Mouse (Mus musculus) forebrain, embryonic 10.5 days (tissue): ENCODE data around the gene Bcl9. TPM values are rescaled to one million over a fixed set of nuclear protein-coding genes. Genes with fewer than 3 reads are reported as not detected.
A peak's percentile ranks its signal among the peaks of the same experiment; 100 is the strongest.

Experiments
- DNase-seq: peaks from one replicate; pipeline ENCODE4 v3.0.0-alpha.2; 2017; ENCODE audit warnings: low spot score; ENCODE audit errors: extremely low spot score
- H3K27ac ChIP-seq: fragments of 300-500 bp; sonication (generic); 2 replicates; pipeline ENCODE4 v1.5.1; 2016; ENCODE audit warnings: mild to moderate bottlenecking
- H3K27me3 ChIP-seq: fragments of 300-500 bp; sonication (generic); 2 replicates; pipeline ENCODE4 v1.6.1; 2016; ENCODE audit warnings: mild to moderate bottlenecking; ENCODE audit not compliant: poor library complexity, severe bottlenecking
- H3K36me3 ChIP-seq: fragments of 300-500 bp; sonication (generic); replicated peaks from 2 replicates; pipeline ENCODE4 v1.6.1; 2016; ENCODE audit warnings: mild to moderate bottlenecking, moderate library complexity
- H3K4me1 ChIP-seq: fragments of 300-500 bp; sonication (generic); 2 replicates; pipeline ENCODE4 v1.6.1; 2016
- H3K4me3 ChIP-seq: fragments of 300-500 bp; sonication (generic); 2 replicates; pipeline ENCODE4 v1.5.1; 2016; ENCODE audit warnings: mild to moderate bottlenecking, moderate library complexity
- H3K9me3 ChIP-seq: fragments of 300-500 bp; sonication (generic); 2 replicates; pipeline ENCODE4 v1.6.1; 2016; ENCODE audit warnings: mild to moderate bottlenecking, moderate library complexity
- WGBS: fragments of 180-500 bp; shearing (Covaris S2); methylation state at CpG from one replicate; pipeline ENCODE4 v1.1.7; 2016; 5-methylcytosine and 5-hydroxymethylcytosine counted together
- polyA plus RNA-seq: library from polyadenylated mRNA; unstranded; fragments of >200 nt; fragmentation: Nextera tagmentation; extraction: Ambion mirVana; gene quantifications from 2 replicates; pipeline ENCODE4 v1.2.1, GENCODE M21; 2016

Gene Bcl9
- polyA plus RNA-seq, 1 experiment from 2014 or later, result 51.4 TPM

DNA sequence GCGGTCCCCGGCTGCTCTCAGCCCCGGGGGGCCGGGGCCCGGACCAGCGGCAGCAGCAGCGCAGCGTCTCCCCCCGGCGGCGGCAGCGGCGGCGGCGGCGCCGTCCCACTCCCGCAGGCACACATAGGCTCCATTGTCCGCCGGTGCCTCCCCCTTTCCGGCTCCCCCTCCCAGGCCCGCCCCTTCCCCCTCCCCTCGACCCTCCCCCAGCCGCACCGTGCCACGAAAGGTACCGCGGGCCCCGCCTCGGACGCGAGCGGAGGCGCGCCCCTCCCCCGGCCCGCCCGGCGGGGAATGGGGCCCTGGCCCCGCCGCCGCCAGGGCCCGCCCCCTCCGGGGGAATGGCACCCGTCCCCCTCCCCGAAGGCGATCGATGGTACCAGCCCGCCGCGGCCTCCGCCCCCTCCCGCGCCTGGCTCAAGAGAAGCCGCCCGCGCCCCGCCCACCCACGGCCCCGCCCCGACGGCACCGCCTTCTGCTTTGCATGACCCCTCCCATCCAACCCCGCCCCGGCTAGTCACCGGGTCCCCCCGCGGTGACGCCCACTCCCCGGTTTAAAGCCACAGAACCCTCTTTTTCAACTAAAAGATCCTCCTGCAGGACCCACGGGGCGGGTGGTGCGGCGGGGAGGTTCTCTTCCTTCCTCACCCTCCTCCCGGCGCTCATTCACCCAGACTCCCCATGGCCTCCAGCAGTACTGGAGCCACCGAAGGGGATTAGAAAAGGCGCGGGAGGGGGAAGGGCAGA lies 70.3 kb downstream of the Bcl9 start:
- Histone ChIP-seq H3K27me3 (no peaks in the 10 kb centered on the region), H3K27ac (peak overlapping the region; percentile 98), H3K4me1 (peaks cover 43% of the 10 kb centered on the region), H3K4me3 (peak overlapping the region; percentile 86), H3K36me3 (peaks cover 31% of the 10 kb centered on the region), H3K9me3 (0 out of 2 replicates have a peak, but pooled peaks cover 4% of the 10 kb centered on the region)
- WGBS, result 2% methylated on average over 45 of the region's 79 CpGs
- DNase-seq, result peak; percentile 97

DNA sequence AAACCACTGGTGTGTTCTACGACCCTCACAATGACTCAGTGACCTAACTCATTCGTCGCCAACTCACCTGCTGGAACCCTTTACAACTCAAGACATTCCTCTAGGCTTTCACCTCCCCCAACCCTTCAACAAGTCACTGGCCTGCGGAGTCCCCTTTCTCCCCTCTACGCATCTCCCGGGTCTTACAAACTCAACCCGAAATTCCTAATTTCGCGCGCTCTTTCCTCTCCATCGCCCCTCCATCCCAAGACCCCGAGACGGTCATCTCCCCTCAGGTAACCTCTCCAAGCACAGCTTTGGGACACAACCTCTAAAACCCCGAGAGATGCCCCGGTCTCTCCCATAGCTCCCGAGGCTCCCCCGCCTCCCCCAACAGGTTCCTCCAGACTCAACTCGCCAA lies 71.0 kb downstream of the Bcl9 start:
- Histone ChIP-seq H3K4me3 (peak overlapping the region; percentile 86), H3K36me3 (peaks cover 32% of the 10 kb centered on the region), H3K9me3 (0 out of 2 replicates have a peak, but pooled peaks cover 4% of the 10 kb centered on the region), H3K4me1 (peaks cover 43% of the 10 kb centered on the region), H3K27ac (peak overlapping the region; percentile 98), H3K27me3 (no peaks in the 10 kb centered on the region)
- peak; percentile 25 for DNase-seq
- WGBS, result under 1% methylated on average over 18 of the region's 18 CpGs

GRCm38 (mm10) chr3:97225231-97225630 lies 72.5 kb downstream of the Bcl9 start:
- peaks cover 43% of the 10 kb centered on the region for H3K4me1 ChIP-seq
- 0 out of 2 replicates have a peak overlapping the region, but pooled peaks have one; percentile 86 for H3K4me3 ChIP-seq
- no peaks in the 10 kb centered on the region for H3K9me3 ChIP-seq
- DNase-seq, result no peak
- 81% methylated on average over 5 of the region's 5 CpGs for WGBS
- no peaks in the 10 kb centered on the region for H3K27me3 ChIP-seq
- peaks cover 36% of the 10 kb centered on the region for H3K36me3 ChIP-seq
- no peak overlapping the region for H3K27ac ChIP-seq

DNA sequence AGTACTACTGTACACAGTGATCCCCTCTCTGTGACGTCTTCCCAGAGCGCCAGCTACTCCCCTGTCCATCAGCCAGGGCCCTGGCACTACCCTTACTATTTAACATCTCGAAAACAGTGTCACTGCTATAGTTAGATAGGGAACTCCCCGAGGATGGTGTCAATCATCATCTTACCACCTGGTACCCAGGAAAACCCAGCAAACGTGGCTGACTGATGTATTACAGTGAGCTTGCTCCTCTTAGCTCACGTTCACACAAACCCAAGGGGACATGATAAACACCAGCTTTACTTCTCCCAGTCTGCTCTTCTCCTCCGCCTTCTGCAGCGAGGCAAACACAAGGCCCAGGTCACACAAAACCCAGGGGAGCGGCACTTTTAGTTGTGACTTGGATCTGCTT lies 74.5 kb downstream of the Bcl9 start:
- H3K9me3 ChIP-seq, result no peaks in the 10 kb centered on the region
- no peaks in the 10 kb centered on the region for H3K27me3 ChIP-seq
- no peak for DNase-seq
- no peak overlapping the region for H3K4me3 ChIP-seq
- 92% methylated on average over 9 of the region's 9 CpGs for WGBS
- H3K36me3 ChIP-seq, result peaks cover 56% of the 10 kb centered on the region
- H3K4me1 ChIP-seq, result peaks cover 31% of the 10 kb centered on the region
- H3K27ac ChIP-seq, result no peak overlapping the region

- no peaks in the 10 kb centered on the region for H3K27me3 ChIP-seq
- no peak overlapping the region for H3K27ac ChIP-seq
- 91% methylated on average over 3 of the region's 3 CpGs for WGBS
- no peak for DNase-seq
- no peaks in the 10 kb centered on the region for H3K4me1 ChIP-seq
- peaks cover 99% of the 10 kb centered on the region for H3K36me3 ChIP-seq
- H3K4me3 ChIP-seq, result no peak overlapping the region
- H3K9me3 ChIP-seq, result no peaks in the 10 kb centered on the region
Measured at GRCm38 (mm10) chr3:97215526-97215925, 82.2 kb downstream of the Bcl9 start.

GRCm38 (mm10) chr3:97214439-97214838 lies 83.3 kb downstream of the Bcl9 start:
- 92% methylated on average over 1 of the region's 1 CpGs for WGBS
- DNase-seq, result no peak
- H3K9me3 ChIP-seq, result no peaks in the 10 kb centered on the region
- H3K36me3 ChIP-seq, result peaks cover 99% of the 10 kb centered on the region
- no peaks in the 10 kb centered on the region for H3K27me3 ChIP-seq
- H3K4me1 ChIP-seq, result no peaks in the 10 kb centered on the region
- H3K4me3 ChIP-seq, result no peak overlapping the region
- no peak overlapping the region for H3K27ac ChIP-seq

DNA sequence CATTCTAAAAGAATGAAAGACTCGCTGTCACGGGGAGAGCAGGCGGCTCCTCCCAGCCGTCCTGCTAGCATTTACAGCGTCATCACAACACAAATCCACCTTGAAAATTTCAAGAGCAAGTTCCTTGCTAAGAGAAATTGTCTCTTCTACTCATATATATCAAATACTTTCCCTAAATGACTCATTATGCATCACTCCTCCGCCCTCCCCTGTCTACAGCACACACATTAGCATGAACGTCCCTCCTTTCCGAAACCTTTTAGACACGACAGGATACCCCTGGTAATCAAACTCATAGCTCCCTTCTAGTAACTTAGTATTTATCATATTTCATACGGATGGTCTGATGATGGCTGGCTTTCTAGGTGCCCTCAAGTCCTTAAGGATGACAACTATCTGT lies 83.8 kb downstream of the Bcl9 start:
- H3K4me1 ChIP-seq, result no peaks in the 10 kb centered on the region
- H3K9me3 ChIP-seq, result no peaks in the 10 kb centered on the region
- DNase-seq, result no peak
- no peaks in the 10 kb centered on the region for H3K27me3 ChIP-seq
- H3K4me3 ChIP-seq, result no peak overlapping the region
- peaks cover 99% of the 10 kb centered on the region for H3K36me3 ChIP-seq
- no peak overlapping the region for H3K27ac ChIP-seq
- WGBS, result 93% methylated on average over 10 of the region's 10 CpGs

- Histone ChIP-seq H3K4me1 (no peaks in the 10 kb centered on the region), H3K9me3 (no peaks in the 10 kb centered on the region), H3K27me3 (no peaks in the 10 kb centered on the region), H3K36me3 (peaks cover 100% of the 10 kb centered on the region), H3K27ac (no peak overlapping the region), H3K4me3 (no peak overlapping the region)
- DNase-seq, result no peak
- 91% methylated on average over 5 of the region's 5 CpGs for WGBS
Measured at GRCm38 (mm10) chr3:97211177-97211576, 86.5 kb downstream of the Bcl9 start.

GRCm38 (mm10) chr3:97209351-97209750 lies 88.4 kb downstream of the Bcl9 start:
- WGBS, result 92% methylated on average over 9 of the region's 9 CpGs
- no peaks in the 10 kb centered on the region for H3K9me3 ChIP-seq

DNA sequence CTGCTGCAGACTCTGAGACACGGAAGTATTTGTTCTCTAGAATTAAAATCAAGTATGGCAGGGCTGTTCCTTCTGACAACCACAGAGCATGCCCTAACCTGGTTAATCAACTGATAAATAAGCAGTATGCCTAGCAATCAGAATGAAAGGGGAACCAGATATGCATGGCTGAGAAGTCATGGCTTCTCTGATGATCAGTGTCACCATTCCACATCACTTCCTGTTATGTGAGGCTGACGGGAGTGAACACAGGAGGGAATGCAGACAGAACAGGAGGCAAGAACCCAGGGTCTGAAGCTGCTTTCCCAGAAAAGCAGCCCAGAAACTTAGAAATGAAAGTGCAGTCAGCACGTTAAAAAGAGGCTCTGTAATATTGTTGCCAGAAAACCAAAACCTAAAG lies 91.2 kb downstream of the Bcl9 start:
- Histone ChIP-seq H3K27me3 (no peaks in the 10 kb centered on the region), H3K36me3 (peaks cover 87% of the 10 kb centered on the region), H3K27ac (no peak overlapping the region), H3K4me3 (no peak overlapping the region), H3K9me3 (no peaks in the 10 kb centered on the region), H3K4me1 (no peaks in the 10 kb centered on the region)
- DNase-seq, result no peak
- 87% methylated on average over 3 of the region's 3 CpGs for WGBS

More at GRCm38 (mm10) chr3:97209351-97209750, 88.4 kb downstream of the Bcl9 start:
- Histone ChIP-seq H3K4me1 (no peaks in the 10 kb centered on the region), H3K27me3 (no peaks in the 10 kb centered on the region), H3K36me3 (peaks cover 100% of the 10 kb centered on the region), H3K4me3 (no peak overlapping the region), H3K27ac (no peak overlapping the region)
- DNase-seq, result no peak

DNA sequence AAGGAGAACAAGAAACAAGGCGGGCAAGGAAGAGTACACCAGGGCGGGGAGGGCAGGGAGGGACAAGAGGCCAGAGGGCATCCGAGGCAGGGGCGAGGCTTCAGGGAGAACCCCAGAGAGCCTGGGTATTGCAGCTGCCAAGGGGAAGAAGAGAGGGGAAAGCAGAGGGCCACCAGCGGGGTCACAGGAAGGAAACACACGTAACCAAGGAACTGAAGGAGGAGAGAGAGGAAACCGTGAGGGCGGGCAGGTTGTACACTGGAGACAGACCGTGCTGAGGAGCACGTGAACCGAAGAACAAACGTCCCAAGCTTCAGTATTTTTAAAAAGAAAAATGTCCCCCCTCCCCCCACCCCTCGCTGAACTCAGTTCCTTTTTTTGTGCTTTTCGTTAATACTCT lies 93.8 kb downstream of the Bcl9 start:
- H3K27ac ChIP-seq, result no peak overlapping the region
- 88% methylated on average over 14 of the region's 14 CpGs for WGBS
- no peak overlapping the region for H3K4me3 ChIP-seq

DNA sequence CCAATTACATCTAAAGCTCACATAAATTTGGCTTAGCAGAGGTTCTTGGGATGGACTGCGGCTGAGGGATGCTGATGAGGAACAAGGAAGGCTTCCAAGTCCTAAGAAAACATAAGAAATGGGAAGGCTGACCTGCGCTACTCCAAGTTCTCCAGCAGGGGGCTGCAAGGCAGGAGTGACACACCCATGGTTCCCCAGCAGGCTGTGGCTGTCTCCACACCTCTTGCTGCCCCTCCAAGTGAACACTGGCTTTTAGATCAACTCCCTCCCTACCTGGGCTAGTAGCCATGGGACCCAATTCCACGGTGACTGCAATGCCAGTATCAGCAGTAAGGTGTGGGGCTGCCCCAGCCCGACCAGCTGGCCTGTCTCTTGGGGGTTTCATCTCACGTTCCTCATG lies 95.8 kb downstream of the Bcl9 start:
- WGBS, result 52% methylated on average over 5 of the region's 5 CpGs
- DNase-seq, result peak; percentile 72
- Histone ChIP-seq H3K9me3 (no peaks in the 10 kb centered on the region), H3K4me3 (no peak overlapping the region), H3K27me3 (no peaks in the 10 kb centered on the region), H3K4me1 (peaks cover 16% of the 10 kb centered on the region), H3K27ac (no peak overlapping the region), H3K36me3 (peaks cover 41% of the 10 kb centered on the region)

More for the DNA sequence above, 93.8 kb downstream of the Bcl9 start:
- peaks cover 60% of the 10 kb centered on the region for H3K36me3 ChIP-seq
- H3K4me1 ChIP-seq, result peaks cover 16% of the 10 kb centered on the region
- DNase-seq, result no peak
- no peaks in the 10 kb centered on the region for H3K27me3 ChIP-seq
- no peaks in the 10 kb centered on the region for H3K9me3 ChIP-seq

GRCm38 (mm10) chr3:97199261-97199660 lies 98.5 kb downstream of the Bcl9 start:
- H3K4me1 ChIP-seq, result peaks cover 16% of the 10 kb centered on the region
- peaks cover 14% of the 10 kb centered on the region for H3K36me3 ChIP-seq
- no peaks in the 10 kb centered on the region for H3K9me3 ChIP-seq
- no peaks in the 10 kb centered on the region for H3K27me3 ChIP-seq
- H3K27ac ChIP-seq, result no peak overlapping the region
- no peak for DNase-seq
- no peak overlapping the region for H3K4me3 ChIP-seq
- WGBS, result 27% methylated on average over 4 of the region's 4 CpGs
